Mouse (Mus musculus) pancreas, adult 10 weeks (tissue): ENCODE measurements around the gene Acad12. TPM values are rescaled to one million over a fixed set of nuclear protein-coding genes. Genes with fewer than 3 reads are reported as not detected.

Experiments used
- polyA plus RNA-seq: library from polyadenylated mRNA; stranded (reverse); fragments of 350-450 nt; fragmentation: Illumina TruSeq; extraction: RNeasy Lipid Tissue Mini Kit (QIAGEN cat#74804); gene quantifications from one replicate; pipeline ENCODE4 v1.2.3, GENCODE M21; 2015; ENCODE audit warnings: low read depth, low replicate concordance; ENCODE audit not compliant: insufficient read depth

Acad12 gene
- 1.9 TPM for polyA plus RNA-seq

GRCm38 (mm10) chr5:121618592-121619513 is at the start of gene Acad12:
Gene Acad12 (minus strand): TSS chr5:121618938.

DNA sequence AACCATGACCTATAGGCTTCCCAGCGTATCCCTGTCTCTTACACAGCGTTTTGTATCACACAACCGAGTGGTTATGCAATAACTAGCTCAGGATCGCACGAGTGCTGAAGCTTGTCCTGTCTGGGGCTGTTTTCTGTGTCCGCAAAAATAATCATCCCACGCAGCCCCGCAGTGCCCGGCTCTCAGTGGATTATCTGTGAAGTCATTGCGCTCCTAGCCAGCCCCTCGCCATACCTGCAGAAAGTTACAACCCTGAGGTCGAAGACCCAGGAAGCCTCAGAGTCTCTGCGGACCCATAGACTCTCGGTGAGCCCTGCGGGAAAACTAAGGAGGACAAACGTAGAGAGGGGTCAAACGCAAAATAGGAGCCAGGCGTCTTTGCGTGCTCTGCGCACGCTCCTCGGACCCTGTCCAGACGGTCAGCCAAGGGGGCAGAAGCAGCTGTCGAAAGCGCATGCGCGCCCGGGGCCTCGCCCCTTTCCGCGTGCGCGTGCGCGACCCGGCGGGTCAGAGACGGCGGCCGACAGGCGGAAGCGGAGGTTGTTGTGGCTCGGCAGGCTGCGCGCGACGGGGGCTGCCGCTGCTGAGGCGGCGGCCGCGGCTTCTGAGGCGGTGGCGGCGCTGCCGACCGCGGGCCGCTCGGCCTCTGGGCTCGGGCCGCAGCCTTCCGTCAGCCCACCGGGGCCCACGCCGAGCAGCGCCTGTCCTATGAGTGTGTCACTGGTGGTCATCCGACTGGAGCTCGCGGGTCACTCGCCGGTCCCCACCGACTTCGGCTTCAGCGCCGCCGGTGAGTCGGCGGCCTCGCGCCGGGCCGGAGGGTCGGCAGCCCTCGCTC is 41.5 kb upstream of the Acad12 start, which contains the start of the genes Acad10 and Brap:
Gene Acad10 (minus strand): TSS at position 456 of the 838 bp plus-strand sequence.
Gene Brap (plus strand): TSS at position 505 of the 838 bp plus-strand sequence.

DNA sequence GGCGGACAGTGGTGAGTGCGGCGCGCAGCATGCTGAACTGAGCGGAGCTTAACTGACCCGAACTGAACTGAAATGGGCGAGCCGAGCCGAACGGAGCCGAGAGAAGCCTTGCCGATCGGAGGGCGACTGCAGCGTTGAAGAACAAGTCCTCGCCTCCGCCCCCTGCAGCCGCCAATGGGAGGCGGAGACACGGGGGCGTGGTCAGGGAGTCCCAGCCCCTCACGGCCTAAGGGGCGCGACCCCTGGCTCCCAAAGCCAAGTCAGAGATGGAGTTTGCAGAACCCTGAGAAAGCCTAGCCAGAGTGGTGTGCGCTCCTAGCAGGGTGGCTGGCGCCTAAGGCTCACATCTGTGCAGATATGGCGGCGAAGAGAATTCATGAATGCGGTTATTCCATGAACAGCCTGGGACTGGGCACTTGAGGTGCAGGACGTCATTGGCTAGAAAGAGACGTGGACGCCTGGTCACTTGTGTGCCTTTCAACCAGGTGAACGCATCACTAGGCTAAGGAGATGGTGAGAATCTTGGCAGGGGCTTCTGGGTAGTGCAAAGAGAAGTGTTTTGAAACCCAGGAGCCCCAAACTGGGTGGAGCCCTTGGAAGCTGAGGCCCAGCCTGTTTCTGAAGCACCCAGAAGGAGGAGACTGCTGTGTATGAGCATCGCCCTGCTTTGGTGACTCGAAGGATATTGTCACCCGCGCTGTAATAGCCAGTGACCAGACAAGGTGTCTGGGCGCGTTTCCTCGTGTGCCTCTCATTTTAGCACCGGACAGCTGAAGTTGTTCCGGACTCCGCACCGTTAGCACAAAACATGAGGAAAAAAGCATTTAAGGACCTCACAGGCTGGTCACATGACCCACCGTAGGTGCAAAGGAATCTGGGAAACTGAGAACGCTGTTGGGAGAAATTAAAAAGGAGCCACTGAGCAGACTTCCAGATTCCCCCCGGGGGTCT is 25.0 kb downstream of the Acad12 start, which contains the start of gene Aldh2:
Gene Aldh2 (minus strand): TSS at position 374 of the 951 bp plus-strand sequence.

Other genes with a start within 250 kb of the Acad12 start
- 23.5 TPM for gene Trafd1, start 233.3 kb downstream of the Acad12 start, polyA plus RNA-seq
- 5.3 TPM for gene Naa25, start 221.0 kb downstream of the Acad12 start, polyA plus RNA-seq
- gene Tmem116, start 167.0 kb downstream of the Acad12 start, polyA plus RNA-seq, result 3.5 TPM
- gene Erp29, start 166.4 kb downstream of the Acad12 start, polyA plus RNA-seq, result 48.1 TPM
- not detected for gene Adam1b, start 115.5 kb downstream of the Acad12 start, polyA plus RNA-seq
- gene Adam1a, start 73.5 kb downstream of the Acad12 start, polyA plus RNA-seq, result 1.7 TPM
- gene Gm42878, start 73.5 kb downstream of the Acad12 start, polyA plus RNA-seq, result not detected
- 25.2 TPM for gene Mapkapk5, start 73.0 kb downstream of the Acad12 start, polyA plus RNA-seq
- gene Aldh2, start 25.1 kb downstream of the Acad12 start, polyA plus RNA-seq, result 72.9 TPM
- 2.4 TPM for gene Acad10, start 41.6 kb upstream of the Acad12 start, polyA plus RNA-seq
- 11.1 TPM for gene Brap, start 41.6 kb upstream of the Acad12 start, polyA plus RNA-seq
- 20.3 TPM for gene Atxn2, start 92.4 kb upstream of the Acad12 start, polyA plus RNA-seq
- 9.9 TPM for gene Sh2b3, start 218.7 kb upstream of the Acad12 start, polyA plus RNA-seq
- gene Pheta1, start 230.0 kb upstream of the Acad12 start, polyA plus RNA-seq, result 3.8 TPM